Mouse (Mus musculus): ENCODE data around the gene Tspan32. TPM values are rescaled to one million over a fixed set of nuclear protein-coding genes. Genes with fewer than 3 reads are reported as not detected.

Gene Tspan32
- polyA plus RNA-seq, 1 experiment: 59.5 TPM

DNA sequence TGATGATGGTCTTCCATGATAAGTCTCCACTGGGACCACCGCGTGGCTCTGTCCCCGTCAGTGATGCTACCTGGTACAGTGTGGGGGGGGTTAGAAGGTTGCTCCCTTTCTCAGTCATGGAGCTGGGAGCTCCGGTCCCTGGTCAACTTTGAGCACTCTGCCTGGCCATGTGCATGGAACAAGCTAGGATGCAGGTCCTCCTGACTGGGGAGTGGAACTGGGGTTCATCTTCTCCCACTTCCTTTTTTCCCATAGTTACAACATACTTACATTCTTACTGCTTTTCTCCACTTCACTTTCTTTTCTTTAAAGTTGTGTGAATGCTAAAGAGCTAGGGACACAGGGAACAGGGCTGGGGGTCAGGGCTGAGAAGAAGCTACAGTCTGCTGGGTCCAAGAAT lies 19.7 kb upstream of the Tspan32 start:
- Histone ChIP-seq H3K4me3 (no peak overlapping the region), H3K36me3 (ENCODE audit: control insufficient read depth, insufficient read depth) (no peaks in the 10 kb centered on the region)
- no peak for TF ChIP-seq E2F4 (IDR thresholded peaks at IDR 0.05; ENCODE audit: insufficient read depth)
- TF ChIP-seq TCF3 (IDR thresholded peaks at IDR 0.05; ENCODE audit: insufficient read length, low read depth): no peak
- TF ChIP-seq MYOG (IDR thresholded peaks at IDR 0.05; ENCODE audit: control insufficient read depth in 1 of 3, insufficient read depth in 1 of 3, insufficient read length in 2 of 3, low read depth in 2 of 3): no peak
- no peak for TF ChIP-seq SRF (IDR thresholded peaks at IDR 0.05; ENCODE audit: control insufficient read depth, insufficient read length, low read depth)
- TF ChIP-seq POLR2A (IDR thresholded peaks at IDR 0.05; ENCODE audit: insufficient read length, low read depth): no peak
- TF ChIP-seq TCF12 (IDR thresholded peaks at IDR 0.05; ENCODE audit: insufficient read depth, poor library complexity, severe bottlenecking): no peak
- TF ChIP-seq MYOD1 (IDR thresholded peaks at IDR 0.05; ENCODE audit: control insufficient read depth in 1 of 3, insufficient read length in 2 of 3, low read depth in 2 of 3): no peak
- no peak for TF ChIP-seq REST (IDR thresholded peaks at IDR 0.05; ENCODE audit: insufficient read depth, insufficient read length)
- no peak for TF ChIP-seq MAX (IDR thresholded peaks at IDR 0.05; ENCODE audit: low read depth)
- no peak for TF ChIP-seq POLR2AphosphoS2 (IDR thresholded peaks at IDR 0.05; ENCODE audit: insufficient read length, low read depth)
- no peak for TF ChIP-seq CEBPB (IDR thresholded peaks at IDR 0.05; ENCODE audit: insufficient read depth, poor library complexity, severe bottlenecking)
- no peak for TF ChIP-seq USF1 (IDR thresholded peaks at IDR 0.05; ENCODE audit: low read depth)

DNA sequence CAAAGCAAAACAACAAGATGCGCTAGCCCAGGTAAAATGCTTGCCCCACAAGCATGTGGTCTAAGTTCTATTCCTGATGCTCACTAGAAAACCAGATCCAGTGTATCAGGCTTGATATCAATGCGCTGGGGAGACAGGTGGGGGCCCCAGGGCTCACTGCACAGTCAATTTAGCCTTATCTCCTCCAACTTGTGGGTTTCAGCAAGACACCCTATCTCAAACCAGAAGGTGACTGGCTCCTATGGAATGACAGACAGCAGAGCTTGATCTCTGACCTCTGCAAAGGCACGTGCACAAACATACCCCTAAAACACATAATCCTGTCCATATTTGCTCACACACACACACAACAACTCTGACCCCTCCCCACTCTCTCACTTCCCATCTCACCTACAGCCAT lies 17.1 kb upstream of the Tspan32 start:
- TF ChIP-seq TCF3 (IDR thresholded peaks at IDR 0.05; ENCODE audit: insufficient read length, low read depth): no peak
- no peak for TF ChIP-seq CEBPB (IDR thresholded peaks at IDR 0.05; ENCODE audit: insufficient read depth, poor library complexity, severe bottlenecking)
- no peak for TF ChIP-seq USF1 (IDR thresholded peaks at IDR 0.05; ENCODE audit: low read depth)
- no peak for TF ChIP-seq REST (IDR thresholded peaks at IDR 0.05; ENCODE audit: insufficient read depth, insufficient read length)
- no peak for TF ChIP-seq TCF12 (IDR thresholded peaks at IDR 0.05; ENCODE audit: insufficient read depth, poor library complexity, severe bottlenecking)
- no peak for TF ChIP-seq MYOD1 (IDR thresholded peaks at IDR 0.05; ENCODE audit: control insufficient read depth in 1 of 3, insufficient read length in 2 of 3, low read depth in 2 of 3)
- TF ChIP-seq SRF (IDR thresholded peaks at IDR 0.05; ENCODE audit: control insufficient read depth, insufficient read length, low read depth): no peak
- TF ChIP-seq POLR2AphosphoS2 (IDR thresholded peaks at IDR 0.05; ENCODE audit: insufficient read length, low read depth): no peak
- TF ChIP-seq POLR2A (IDR thresholded peaks at IDR 0.05; ENCODE audit: insufficient read length, low read depth): no peak
- no peak for TF ChIP-seq MYOG (IDR thresholded peaks at IDR 0.05; ENCODE audit: control insufficient read depth in 1 of 3, insufficient read depth in 1 of 3, insufficient read length in 2 of 3, low read depth in 2 of 3)
- no peak for TF ChIP-seq E2F4 (IDR thresholded peaks at IDR 0.05; ENCODE audit: insufficient read depth)
- no peak for TF ChIP-seq MAX (IDR thresholded peaks at IDR 0.05; ENCODE audit: low read depth)
- Histone ChIP-seq H3ac (ENCODE audit: control insufficient read depth, insufficient read length) (no peak overlapping the region), H3K27me3 (ENCODE audit: control insufficient read depth, insufficient read depth, insufficient read length) (peaks cover 54% of the 10 kb centered on the region)

More for the DNA sequence above, 19.7 kb upstream of the Tspan32 start:
- no peaks in the 10 kb centered on the region for H3K79me2 ChIP-seq (ENCODE audit: control insufficient read depth, insufficient read depth)
- no peak overlapping the region for H3K4me2 ChIP-seq (ENCODE audit: low read depth)
- H3ac ChIP-seq (ENCODE audit: control insufficient read depth, insufficient read length): no peak overlapping the region
- H3K27me3 ChIP-seq (ENCODE audit: control insufficient read depth, insufficient read depth, insufficient read length): peaks cover 40% of the 10 kb centered on the region

DNA sequence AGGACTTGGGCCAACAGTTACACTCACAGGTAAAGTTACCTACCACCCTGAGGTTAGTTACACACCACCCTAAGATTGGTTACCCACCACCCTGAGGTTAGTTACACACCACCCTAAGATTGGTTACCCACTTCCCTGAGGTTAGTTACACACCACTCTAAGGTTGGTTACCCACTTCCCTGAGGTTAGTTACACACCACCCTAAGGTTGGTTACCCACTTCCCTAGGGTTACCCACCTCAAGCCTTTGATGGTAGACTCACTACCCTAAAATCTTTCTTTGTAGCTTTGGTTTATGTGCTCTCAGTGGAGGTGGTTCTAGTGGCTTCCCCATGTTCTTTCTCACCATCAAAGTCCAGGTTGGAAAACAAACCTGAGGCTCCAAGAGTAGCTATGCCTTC lies 9.8 kb upstream of the Tspan32 start:
- Histone ChIP-seq H3K4me2 (ENCODE audit: low read depth) (no peak overlapping the region), H3K27me3 (ENCODE audit: control insufficient read depth, insufficient read depth, insufficient read length) (peaks cover 29% of the 10 kb centered on the region), H3ac (ENCODE audit: control insufficient read depth, insufficient read length) (no peak overlapping the region), H3K4me3 (no peak overlapping the region), H3K79me2 (ENCODE audit: control insufficient read depth, insufficient read depth) (no peaks in the 10 kb centered on the region), H3K36me3 (ENCODE audit: control insufficient read depth, insufficient read depth) (no peaks in the 10 kb centered on the region)
- TF ChIP-seq POLR2AphosphoS2 (IDR thresholded peaks at IDR 0.05; ENCODE audit: insufficient read length, low read depth) (no peak), CEBPB (IDR thresholded peaks at IDR 0.05; ENCODE audit: insufficient read depth, poor library complexity, severe bottlenecking) (no peak), MYOG (IDR thresholded peaks at IDR 0.05; ENCODE audit: control insufficient read depth in 1 of 3, insufficient read depth in 1 of 3, insufficient read length in 2 of 3, low read depth in 2 of 3) (no peak), SRF (IDR thresholded peaks at IDR 0.05; ENCODE audit: control insufficient read depth, insufficient read length, low read depth) (no peak), REST (IDR thresholded peaks at IDR 0.05; ENCODE audit: insufficient read depth, insufficient read length) (no peak), USF1 (IDR thresholded peaks at IDR 0.05; ENCODE audit: low read depth) (no peak), E2F4 (IDR thresholded peaks at IDR 0.05; ENCODE audit: insufficient read depth) (no peak), POLR2A (IDR thresholded peaks at IDR 0.05; ENCODE audit: insufficient read length, low read depth) (no peak), MYOD1 (IDR thresholded peaks at IDR 0.05; ENCODE audit: control insufficient read depth in 1 of 3, insufficient read length in 2 of 3, low read depth in 2 of 3) (no peak), TCF12 (IDR thresholded peaks at IDR 0.05; ENCODE audit: insufficient read depth, poor library complexity, severe bottlenecking) (no peak), MAX (IDR thresholded peaks at IDR 0.05; ENCODE audit: low read depth) (no peak), TCF3 (IDR thresholded peaks at IDR 0.05; ENCODE audit: insufficient read length, low read depth) (no peak)

More for the DNA sequence above, 17.1 kb upstream of the Tspan32 start:
- Histone ChIP-seq H3K79me2 (ENCODE audit: control insufficient read depth, insufficient read depth) (no peaks in the 10 kb centered on the region), H3K36me3 (ENCODE audit: control insufficient read depth, insufficient read depth) (no peaks in the 10 kb centered on the region), H3K4me3 (no peak overlapping the region), H3K4me2 (ENCODE audit: low read depth) (no peak overlapping the region)

DNA sequence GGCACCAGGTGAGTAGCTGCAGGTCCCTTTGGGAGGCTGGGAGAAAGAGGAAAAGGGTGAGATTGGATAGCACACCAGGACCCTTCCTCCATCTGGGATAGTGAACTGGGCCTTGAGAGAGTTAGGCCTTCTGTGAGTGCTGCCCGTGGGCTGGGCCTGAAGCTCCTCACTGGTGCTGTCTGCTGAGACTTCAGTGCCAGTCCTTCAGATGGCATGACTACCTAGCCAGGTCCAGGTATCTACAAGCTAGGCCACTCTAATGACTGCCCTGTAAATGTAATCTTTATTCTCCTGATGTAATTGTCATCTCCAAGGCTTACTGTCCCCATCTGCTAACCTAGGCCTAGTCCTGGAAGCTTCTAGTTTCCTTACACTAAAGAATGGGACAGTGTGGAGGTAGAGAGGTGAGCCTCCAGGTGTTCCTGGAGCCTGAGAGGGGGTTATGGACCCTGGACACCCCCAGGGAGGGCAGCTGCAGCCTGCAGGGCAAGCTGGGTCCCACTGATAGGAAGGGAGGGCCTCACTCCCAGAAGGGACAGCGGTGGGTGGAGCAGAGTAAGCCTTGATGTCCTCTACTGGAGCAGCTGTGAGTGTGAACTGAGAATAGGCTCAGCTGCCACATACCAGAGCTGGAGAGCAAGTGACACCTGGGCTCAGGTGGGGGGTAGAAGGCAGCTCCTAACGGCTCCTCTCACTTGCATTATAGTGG lies 9.1 kb upstream of the Tspan32 start:
- no peak overlapping the region for H3K4me2 ChIP-seq (ENCODE audit: low read depth)
- H3K36me3 ChIP-seq (ENCODE audit: control insufficient read depth, insufficient read depth): no peaks in the 10 kb centered on the region
- no peak overlapping the region for H3K4me3 ChIP-seq
- H3ac ChIP-seq (ENCODE audit: control insufficient read depth, insufficient read length): no peak overlapping the region
- H3K27me3 ChIP-seq (ENCODE audit: control insufficient read depth, insufficient read depth, insufficient read length): peaks cover 28% of the 10 kb centered on the region
- TF ChIP-seq MAX (IDR thresholded peaks at IDR 0.05; ENCODE audit: low read depth): no peak
- TF ChIP-seq REST (IDR thresholded peaks at IDR 0.05; ENCODE audit: insufficient read depth, insufficient read length): no peak
- TF ChIP-seq MYOG (IDR thresholded peaks at IDR 0.05; ENCODE audit: control insufficient read depth in 1 of 3, insufficient read depth in 1 of 3, insufficient read length in 2 of 3, low read depth in 2 of 3): peak in 1 of 3 experiments; percentile 22
- H3K79me2 ChIP-seq (ENCODE audit: control insufficient read depth, insufficient read depth): no peaks in the 10 kb centered on the region
